Mouse (Mus musculus) neural tube, embryonic 15.5 days (tissue): ENCODE data around the gene Plekhh2. TPM values are rescaled to one million over a fixed set of nuclear protein-coding genes. Genes with fewer than 3 reads are reported as not detected.
A peak's percentile ranks its signal among the peaks of the same experiment; 100 is the strongest.
"Not testable (repeated sequence)": the region's sequence is repeated elsewhere in the genome, so short reads cannot be mapped to it uniquely, and the experiment has no call there.

ENCODE experiments used
- ATAC-seq: fragments of 200-750 bp; cut with Nextera tagmentation; 2 replicates; pipeline ENCODE4 v1.8.0; 2017; ENCODE audit warnings: mild to moderate bottlenecking, moderate TSS enrichment, moderate library complexity; ENCODE audit not compliant: low FRiP score
- H3K27ac ChIP-seq: fragments of 300-500 bp; sonication (generic); replicated peaks from 2 replicates; pipeline ENCODE4 v1.5.1; 2015; ENCODE audit warnings: mild to moderate bottlenecking, inconsistent platforms
- H3K27me3 ChIP-seq: fragments of 300-500 bp; sonication (generic); replicated peaks from 2 replicates; pipeline ENCODE4 v1.6.1; 2015; ENCODE audit warnings: inconsistent platforms
- H3K36me3 ChIP-seq: fragments of 300-500 bp; sonication (generic); 2 replicates; pipeline ENCODE4 v1.6.1; 2015; ENCODE audit warnings: inconsistent platforms
- H3K4me1 ChIP-seq: fragments of 300-500 bp; sonication (generic); 2 replicates; pipeline ENCODE4 v1.6.1; 2015; ENCODE audit warnings: inconsistent platforms
- H3K4me2 ChIP-seq: fragments of 300-500 bp; sonication (generic); 2 replicates; pipeline ENCODE4 v1.6.1; 2015; ENCODE audit warnings: inconsistent platforms, mild to moderate bottlenecking, moderate library complexity
- H3K4me3 ChIP-seq: fragments of 300-500 bp; sonication (generic); replicated peaks from 2 replicates; pipeline ENCODE4 v1.5.1; 2015; ENCODE audit warnings: mild to moderate bottlenecking, inconsistent platforms
- H3K9ac ChIP-seq: fragments of 300-500 bp; sonication (generic); replicated peaks from 2 replicates; pipeline ENCODE4 v1.6.1; 2015; ENCODE audit warnings: mild to moderate bottlenecking, inconsistent platforms
- H3K9me3 ChIP-seq: fragments of 300-500 bp; sonication (generic); replicated peaks from 2 replicates; pipeline ENCODE4 v1.6.1; 2016; ENCODE audit warnings: inconsistent platforms
- WGBS: fragments of 180-500 bp; shearing (Covaris S2); methylation state at CpG from one replicate; pipeline ENCODE4 v1.1.7; 2015; ENCODE audit warnings: mixed read lengths; 5-methylcytosine and 5-hydroxymethylcytosine counted together
- polyA plus RNA-seq: library from polyadenylated mRNA; unstranded; fragments of >200 nt; fragmentation: Nextera tagmentation; extraction: Ambion mirVana; gene quantifications from 2 replicates; pipeline ENCODE4 v1.2.1, GENCODE M21; 2015

Plekhh2 gene
- polyA plus RNA-seq, 1 experiment from 2014 or later: 1.7 TPM

GRCm38 (mm10) chr17:84550902-84551877 lies 39.5 kb downstream of the Plekhh2 start:
- no peaks in the 10 kb centered on the region for H3K27me3 ChIP-seq
- H3K27ac ChIP-seq: peak overlapping the region; percentile 77
- peaks cover 22% of the 10 kb centered on the region for H3K4me1 ChIP-seq
- H3K9ac ChIP-seq: no peak overlapping the region
- no peaks in the 10 kb centered on the region for H3K9me3 ChIP-seq
- 33% methylated on average over 5 of the region's 5 CpGs for WGBS
- no peak overlapping the region for H3K4me3 ChIP-seq
- no peaks in the 10 kb centered on the region for H3K36me3 ChIP-seq
- H3K4me2 ChIP-seq: peak overlapping the region; percentile 26; the same call in 1 of the 2 replicates
- ATAC-seq: peak; percentile 93

- Histone ChIP-seq H3K36me3 (no peaks in the 10 kb centered on the region), H3K9ac (no peak overlapping the region), H3K9me3 (no peaks in the 10 kb centered on the region), H3K4me3 (no peak overlapping the region), H3K4me1 (peaks cover 22% of the 10 kb centered on the region), H3K27ac (peak overlapping the region; percentile 77), H3K27me3 (no peaks in the 10 kb centered on the region), H3K4me2 (no peak overlapping the region)
- ATAC-seq: no peak
- WGBS: 35% methylated on average over 5 of the region's 5 CpGs
Measured at GRCm38 (mm10) chr17:84552230-84552629, 40.5 kb downstream of the Plekhh2 start.

GRCm38 (mm10) chr17:84564264-84564663 lies 52.6 kb downstream of the Plekhh2 start:
- not testable (repeated sequence) for ATAC-seq, H3K36me3 ChIP-seq

GRCm38 (mm10) chr17:84565762-84566161 lies 54.1 kb downstream of the Plekhh2 start:
- 96% methylated on average over 6 of the region's 6 CpGs for WGBS
- Histone ChIP-seq H3K4me2 (no peak overlapping the region), H3K27ac (no peak overlapping the region), H3K27me3 (no peaks in the 10 kb centered on the region), H3K9ac (no peak overlapping the region), H3K36me3 (no peaks in the 10 kb centered on the region), H3K9me3 (no peaks in the 10 kb centered on the region), H3K4me3 (no peak overlapping the region), H3K4me1 (0 out of 2 replicates have a peak, but pooled peaks cover 3% of the 10 kb centered on the region)
- ATAC-seq: no peak

More at GRCm38 (mm10) chr17:84564264-84564663, 52.6 kb downstream of the Plekhh2 start:
- H3K4me2 ChIP-seq, H3K9me3 ChIP-seq, H3K4me1 ChIP-seq, H3K27me3 ChIP-seq, H3K9ac ChIP-seq, H3K27ac ChIP-seq, H3K4me3 ChIP-seq: not testable (repeated sequence)

- no peak for ATAC-seq
Measured at GRCm38 (mm10) chr17:84566773-84567555, 55.3 kb downstream of the Plekhh2 start.

GRCm38 (mm10) chr17:84568807-84569206 lies 57.1 kb downstream of the Plekhh2 start:
- no peak for ATAC-seq

More at GRCm38 (mm10) chr17:84566773-84567555, 55.3 kb downstream of the Plekhh2 start:
- Histone ChIP-seq H3K9me3 (no peaks in the 10 kb centered on the region), H3K36me3 (no peaks in the 10 kb centered on the region), H3K27me3 (no peaks in the 10 kb centered on the region), H3K4me3 (no peak overlapping the region), H3K9ac (no peak overlapping the region), H3K27ac (no peak overlapping the region), H3K4me1 (0 out of 2 replicates have a peak, but pooled peaks cover 3% of the 10 kb centered on the region), H3K4me2 (peak overlapping the region; percentile 33)
- 43% methylated on average over 27 of the region's 27 CpGs for WGBS

GRCm38 (mm10) chr17:84569770-84570169 lies 58.1 kb downstream of the Plekhh2 start:
- Histone ChIP-seq H3K27ac (no peak overlapping the region), H3K4me1 (0 out of 2 replicates have a peak, but pooled peaks cover 3% of the 10 kb centered on the region), H3K9me3 (no peaks in the 10 kb centered on the region), H3K4me3 (no peak overlapping the region), H3K36me3 (no peaks in the 10 kb centered on the region), H3K27me3 (no peaks in the 10 kb centered on the region), H3K4me2 (no peak overlapping the region), H3K9ac (no peak overlapping the region)
- ATAC-seq: no peak
- WGBS: 67% methylated on average over 8 of the region's 8 CpGs

More at GRCm38 (mm10) chr17:84568807-84569206, 57.1 kb downstream of the Plekhh2 start:
- Histone ChIP-seq H3K27ac (no peak overlapping the region), H3K4me3 (no peak overlapping the region), H3K36me3 (no peaks in the 10 kb centered on the region), H3K4me1 (0 out of 2 replicates have a peak, but pooled peaks cover 3% of the 10 kb centered on the region), H3K9ac (no peak overlapping the region), H3K27me3 (no peaks in the 10 kb centered on the region), H3K9me3 (no peaks in the 10 kb centered on the region), H3K4me2 (no peak overlapping the region)
- WGBS: 92% methylated on average over 12 of the region's 12 CpGs

- Histone ChIP-seq H3K27me3 (no peaks in the 10 kb centered on the region), H3K27ac (no peak overlapping the region), H3K4me3 (no peak overlapping the region), H3K9ac (no peak overlapping the region), H3K4me1 (0 out of 2 replicates have a peak, but pooled peaks cover 3% of the 10 kb centered on the region), H3K36me3 (no peaks in the 10 kb centered on the region), H3K4me2 (peak overlapping the region; percentile 26; the same call in 1 of the 2 replicates), H3K9me3 (no peaks in the 10 kb centered on the region)
- no peak for ATAC-seq
- 79% methylated on average over 18 of the region's 18 CpGs for WGBS
Measured at GRCm38 (mm10) chr17:84571629-84572028, 59.9 kb downstream of the Plekhh2 start.

- Histone ChIP-seq H3K4me1 (no peaks in the 10 kb centered on the region), H3K27ac (no peak overlapping the region), H3K4me3 (no peak overlapping the region), H3K9me3 (no peaks in the 10 kb centered on the region), H3K36me3 (no peaks in the 10 kb centered on the region), H3K27me3 (no peaks in the 10 kb centered on the region), H3K9ac (no peak overlapping the region), H3K4me2 (no peak overlapping the region)
- ATAC-seq: no peak
- 96% methylated on average over 9 of the region's 9 CpGs for WGBS
Measured at GRCm38 (mm10) chr17:84573305-84573704, 61.6 kb downstream of the Plekhh2 start.

- 82% methylated on average over 5 of the region's 5 CpGs for WGBS
- H3K4me1 ChIP-seq: no peaks in the 10 kb centered on the region
- no peak overlapping the region for H3K9ac ChIP-seq
- H3K36me3 ChIP-seq: no peaks in the 10 kb centered on the region
- no peaks in the 10 kb centered on the region for H3K9me3 ChIP-seq
- ATAC-seq: no peak
- no peak overlapping the region for H3K4me3 ChIP-seq
- no peak overlapping the region for H3K4me2 ChIP-seq
- H3K27me3 ChIP-seq: no peaks in the 10 kb centered on the region
- no peak overlapping the region for H3K27ac ChIP-seq
Measured at GRCm38 (mm10) chr17:84573940-84574339, 62.2 kb downstream of the Plekhh2 start.

GRCm38 (mm10) chr17:84575108-84575507 lies 63.4 kb downstream of the Plekhh2 start:
- Histone ChIP-seq H3K27ac (no peak overlapping the region), H3K4me1 (no peaks in the 10 kb centered on the region), H3K9me3 (no peaks in the 10 kb centered on the region), H3K4me3 (no peak overlapping the region), H3K36me3 (no peaks in the 10 kb centered on the region), H3K9ac (no peak overlapping the region), H3K4me2 (no peak overlapping the region), H3K27me3 (no peaks in the 10 kb centered on the region)
- 90% methylated on average over 5 of the region's 5 CpGs for WGBS
- no peak for ATAC-seq
